Mouse (Mus musculus) yolk sac, embryonic 10.5 days (tissue): Measurements from ENCODE around the gene Foxp1.

Source experiments
- DNase-seq: peaks from one replicate; pipeline ENCODE4 v3.0.0-alpha.2; 2017; ENCODE audit warnings: low spot score

Foxp1 gene

GRCm38 (mm10) chr6:99047322-99047721 lies 475.2 kb downstream of the Foxp1 start:
- no peak for DNase-seq

GRCm38 (mm10) chr6:99045845-99046788 lies 476.4 kb downstream of the Foxp1 start:
- DNase-seq = no peak

- no peak for DNase-seq
Observed at GRCm38 (mm10) chr6:99043932-99044664, 478.4 kb downstream of the Foxp1 start.

- no peak for DNase-seq
Observed at GRCm38 (mm10) chr6:99043226-99043625, 479.3 kb downstream of the Foxp1 start.

GRCm38 (mm10) chr6:99042175-99042954 lies 480.2 kb downstream of the Foxp1 start:
- DNase-seq = no peak

GRCm38 (mm10) chr6:99038977-99039376 lies 483.5 kb downstream of the Foxp1 start:
- DNase-seq = peak; percentile 64

GRCm38 (mm10) chr6:99035459-99036375 lies 486.8 kb downstream of the Foxp1 start:
- DNase-seq = no peak

GRCm38 (mm10) chr6:99033062-99033461 lies 489.5 kb downstream of the Foxp1 start:
- no peak for DNase-seq

- no peak for DNase-seq
Observed at GRCm38 (mm10) chr6:99031321-99031903, 491.1 kb downstream of the Foxp1 start.

- no peak for DNase-seq
Observed at GRCm38 (mm10) chr6:99030251-99030650, 492.3 kb downstream of the Foxp1 start.

- DNase-seq = no peak
Observed at GRCm38 (mm10) chr6:99029438-99029837, 493.1 kb downstream of the Foxp1 start.

GRCm38 (mm10) chr6:99028989-99029305 lies 493.6 kb downstream of the Foxp1 start:
- no peak for DNase-seq

- peak; percentile 73 for DNase-seq
Observed at GRCm38 (mm10) chr6:99028161-99028988, 494.1 kb downstream of the Foxp1 start.

GRCm38 (mm10) chr6:99027542-99028160 lies 494.9 kb downstream of the Foxp1 start:
- no peak for DNase-seq

GRCm38 (mm10) chr6:99026635-99027541 lies 495.6 kb downstream of the Foxp1 start:
- no peak for DNase-seq

- DNase-seq = no peak
Observed at GRCm38 (mm10) chr6:99026040-99026439, 496.5 kb downstream of the Foxp1 start.

GRCm38 (mm10) chr6:99024588-99024987 lies 497.9 kb downstream of the Foxp1 start:
- DNase-seq = no peak
